Comparison of ENCODE assay signal across 29 mouse cellular contexts in the genomic region with DNA sequence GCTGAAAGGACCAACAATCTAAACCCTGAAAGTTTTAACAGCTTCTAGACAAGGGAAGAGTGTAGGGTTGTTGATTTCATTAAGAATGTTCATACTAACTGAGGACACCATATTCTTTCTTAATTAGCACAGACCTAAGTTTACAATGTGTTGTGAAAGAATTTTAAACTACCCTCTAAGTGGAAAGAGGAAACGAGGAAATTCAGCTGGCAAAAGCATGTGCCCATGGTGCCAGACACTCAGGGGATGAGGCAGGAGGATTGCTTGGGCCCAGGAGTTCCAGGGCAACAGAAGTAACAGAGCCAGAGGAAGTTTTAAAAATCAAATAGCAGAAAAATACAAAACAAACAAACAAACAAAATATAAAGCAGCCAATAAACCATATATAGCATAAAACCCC.
"Had no signal": no experiment of that assay in that cellular context is flagged by ENCODE, and none has a peak within 500 bp of the region (broad histone marks: within the 10 kb centered on the region; RNA-seq: fewer than 3 reads in every experiment).

No protein-coding gene starts in this region.

- H3K9ac ChIP-seq: forebrain, postnatal 0 days; heart, embryonic 13.5 days; heart, embryonic 15.5 days; hindbrain, embryonic 12.5 days; hindbrain, embryonic 14.5 days; kidney, embryonic 15.5 days; limb, embryonic 12.5 days; liver, embryonic 13.5 days had no signal

- DNase-seq: forebrain, postnatal 0 days; gastrocnemius, postnatal 14 days; gastrocnemius, postnatal 36 days; heart, adult 2 months; heart, postnatal 14 days; heart, postnatal 4 days; kidney, adult 11 months; kidney, adult 2 months; kidney, adult 9 months; kidney, postnatal 14 days; kidney, postnatal 36 days; layer of hippocampus, adult 9-11 months; layer of hippocampus, postnatal 36 days; liver; liver, embryonic 13.5 days had no signal

- H3K9me3 ChIP-seq: heart, embryonic 13.5 days; heart, embryonic 15.5 days; hindbrain, embryonic 10.5 days; hindbrain, embryonic 12.5 days; kidney, embryonic 15.5 days; limb, embryonic 10.5 days; limb, embryonic 12.5 days; liver, embryonic 13.5 days had no signal

- H3K27ac ChIP-seq: heart, adult 2 months; heart, embryonic 15.5 days; hindbrain, embryonic 10.5 days; hindbrain, embryonic 12.5 days; hindbrain, embryonic 14.5 days; kidney, embryonic 15.5 days; kidney, postnatal 0 days; limb, embryonic 10.5 days; limb, embryonic 12.5 days; liver, embryonic 13.5 days had no signal

- H3K4me3 ChIP-seq: heart, adult 2 months; heart, embryonic 13.5 days; heart, embryonic 15.5 days; hindbrain, embryonic 10.5 days; hindbrain, embryonic 12.5 days; kidney, embryonic 15.5 days; limb, embryonic 10.5 days; limb, embryonic 12.5 days; liver, embryonic 13.5 days had no signal

- H3K4me1 ChIP-seq: hindbrain, embryonic 10.5 days; hindbrain, embryonic 12.5 days; kidney, embryonic 15.5 days; limb, embryonic 10.5 days; limb, embryonic 12.5 days; liver, embryonic 13.5 days had no signal

- ATAC-seq: hindbrain, embryonic 16.5 days; inflammation-experienced regulatory T-cells, adult 6 months; intestine, embryonic 16.5 days had no signal

- H3K4me2 ChIP-seq: heart, embryonic 11.5 days; heart, embryonic 13.5 days; heart, embryonic 15.5 days; hindbrain, embryonic 12.5 days; hindbrain, embryonic 14.5 days; kidney, embryonic 15.5 days; limb, embryonic 12.5 days; liver, embryonic 11.5 days; liver, embryonic 13.5 days had no signal

- H3K27me3 ChIP-seq: heart, embryonic 13.5 days; heart, embryonic 15.5 days; hindbrain, embryonic 12.5 days; kidney, embryonic 15.5 days; limb, embryonic 12.5 days; liver, embryonic 13.5 days had no signal
